Mouse (Mus musculus) lung, embryonic 15.5 days (tissue): Measurements from ENCODE around the gene Fntb. TPM values are rescaled to one million over a fixed set of nuclear protein-coding genes. Genes with fewer than 3 reads are reported as not detected.

Experiments used
- ATAC-seq: fragments of 200-750 bp; cut with Nextera tagmentation; 2 replicates; pipeline ENCODE4 v1.8.0; 2017; ENCODE audit warnings: moderate number of reproducible peaks, borderline replicate concordance; ENCODE audit not compliant: low FRiP score, low TSS enrichment; ENCODE audit errors: extremely low read depth
- H3K27ac ChIP-seq: fragments of 300-500 bp; sonication (generic); 2 replicates; pipeline ENCODE4 v1.5.1; 2015; ENCODE audit warnings: moderate library complexity, mild to moderate bottlenecking, inconsistent platforms
- H3K27me3 ChIP-seq: fragments of 300-500 bp; sonication (generic); 2 replicates; pipeline ENCODE4 v1.6.1; 2015; ENCODE audit warnings: inconsistent platforms
- H3K36me3 ChIP-seq: fragments of 300-500 bp; sonication (generic); 2 replicates; pipeline ENCODE4 v1.6.1; 2015; ENCODE audit warnings: inconsistent platforms
- H3K4me1 ChIP-seq: fragments of 300-500 bp; sonication (generic); 2 replicates; pipeline ENCODE4 v1.6.1; 2015; ENCODE audit warnings: inconsistent platforms
- H3K4me2 ChIP-seq: fragments of 300-500 bp; sonication (generic); 2 replicates; pipeline ENCODE4 v1.6.1; 2015; ENCODE audit warnings: inconsistent platforms, mild to moderate bottlenecking, moderate library complexity
- H3K4me3 ChIP-seq: fragments of 300-500 bp; sonication (generic); 2 replicates; pipeline ENCODE4 v1.5.1; 2015; ENCODE audit warnings: mild to moderate bottlenecking, inconsistent platforms
- H3K9ac ChIP-seq: fragments of 300-500 bp; sonication (generic); 2 replicates; pipeline ENCODE4 v1.6.1; 2015; ENCODE audit warnings: inconsistent platforms
- H3K9me3 ChIP-seq: fragments of 300-500 bp; sonication (generic); 2 replicates; pipeline ENCODE4 v1.6.1; 2016; ENCODE audit warnings: inconsistent platforms
- WGBS: fragments of 180-500 bp; shearing (Covaris S2); methylation state at CpG from one replicate; pipeline ENCODE4 v1.1.7; 2015; 5-methylcytosine and 5-hydroxymethylcytosine counted together
- polyA plus RNA-seq: library from polyadenylated mRNA; unstranded; fragments of >200 nt; fragmentation: Nextera tagmentation; extraction: Ambion mirVana; gene quantifications from 2 replicates; pipeline ENCODE4 v1.2.1, GENCODE M21; 2015

Fntb gene
- polyA plus RNA-seq, 1 experiment from 2014 or later: 37.8 TPM

DNA sequence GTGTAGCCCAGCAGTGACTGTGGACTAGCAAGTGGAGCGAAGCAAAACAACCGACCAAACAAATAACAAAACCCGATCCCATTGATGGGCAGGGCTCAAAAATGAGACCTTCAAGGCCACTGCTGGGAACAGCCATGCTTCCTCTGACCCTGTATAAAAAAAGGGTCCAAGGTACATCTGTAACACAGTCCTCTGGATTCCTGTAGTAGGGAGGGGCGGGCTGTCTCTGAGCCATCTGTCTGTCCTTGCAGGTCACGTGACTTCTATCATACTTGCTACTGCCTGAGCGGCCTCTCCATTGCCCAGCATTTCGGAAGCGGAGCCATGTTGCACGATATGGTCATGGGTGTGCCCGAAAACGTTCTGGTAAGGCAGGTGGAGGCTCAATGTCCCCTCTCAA is 150.8 kb downstream of the Fntb start:
- no peak overlapping the region for H3K4me3 ChIP-seq
- H3K4me2 ChIP-seq: no peak overlapping the region
- WGBS: 94% methylated on average over 11 of the region's 11 CpGs
- no peak overlapping the region for H3K27ac ChIP-seq
- no peaks in the 10 kb centered on the region for H3K27me3 ChIP-seq
- ATAC-seq: no peak
- no peaks in the 10 kb centered on the region for H3K9me3 ChIP-seq
- H3K4me1 ChIP-seq: no peaks in the 10 kb centered on the region
- no peak overlapping the region for H3K9ac ChIP-seq
- 0 out of 2 replicates have a peak, but pooled peaks cover 8% of the 10 kb centered on the region for H3K36me3 ChIP-seq

DNA sequence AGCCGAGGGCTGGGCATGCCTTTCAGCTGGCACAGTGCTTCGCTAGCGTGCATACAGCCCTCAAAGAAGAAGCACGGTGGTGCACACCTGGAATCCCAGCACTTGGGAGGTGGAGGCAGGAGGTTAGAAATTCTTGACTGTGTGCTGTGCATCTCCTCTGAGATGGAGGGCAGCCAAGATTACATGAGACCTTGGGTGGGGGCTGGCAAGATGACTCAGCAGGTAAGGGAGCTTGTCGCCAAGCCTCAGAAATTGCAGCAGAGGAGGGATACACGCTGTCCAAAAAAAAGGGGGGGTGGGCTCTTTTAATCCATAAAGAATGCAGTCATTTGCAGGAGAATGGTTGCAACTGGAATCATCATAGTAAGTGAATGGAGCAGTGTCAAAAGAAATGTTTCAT is 152.7 kb downstream of the Fntb start:
- no peak overlapping the region for H3K4me3 ChIP-seq
- no peaks in the 10 kb centered on the region for H3K9me3 ChIP-seq
- H3K9ac ChIP-seq: no peak overlapping the region
- no peaks in the 10 kb centered on the region for H3K27me3 ChIP-seq
- WGBS: 83% methylated on average over 6 of the region's 6 CpGs
- no peak for ATAC-seq
- no peaks in the 10 kb centered on the region for H3K4me1 ChIP-seq
- H3K4me2 ChIP-seq: no peak overlapping the region
- no peak overlapping the region for H3K27ac ChIP-seq
- 0 out of 2 replicates have a peak, but pooled peaks cover 4% of the 10 kb centered on the region for H3K36me3 ChIP-seq

DNA sequence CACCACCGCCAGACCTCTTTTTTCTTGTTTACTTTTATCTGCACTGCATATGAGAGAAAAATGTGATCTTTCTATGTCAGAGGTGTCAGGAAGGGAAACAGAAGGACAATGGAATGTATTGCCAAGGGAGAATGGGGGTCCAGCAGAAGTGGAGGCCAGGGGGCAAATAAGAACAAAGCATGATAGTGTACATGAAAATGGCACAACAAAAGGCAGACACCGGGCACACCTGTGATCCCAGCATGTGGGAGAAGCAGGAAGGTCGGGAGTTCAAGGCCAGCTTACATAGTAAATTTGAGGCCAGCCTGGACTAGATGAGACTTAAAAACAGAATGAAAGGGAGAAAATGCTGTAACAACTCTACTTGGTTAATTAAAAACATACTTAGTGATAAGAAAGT is 153.5 kb downstream of the Fntb start:
- Histone ChIP-seq H3K4me2 (no peak overlapping the region), H3K9me3 (no peaks in the 10 kb centered on the region), H3K27me3 (no peaks in the 10 kb centered on the region), H3K4me1 (no peaks in the 10 kb centered on the region), H3K27ac (no peak overlapping the region), H3K4me3 (no peak overlapping the region), H3K36me3 (0 out of 2 replicates have a peak, but pooled peaks cover 4% of the 10 kb centered on the region), H3K9ac (no peak overlapping the region)
- 54% methylated on average over 3 of the region's 3 CpGs for WGBS
- no peak for ATAC-seq

DNA sequence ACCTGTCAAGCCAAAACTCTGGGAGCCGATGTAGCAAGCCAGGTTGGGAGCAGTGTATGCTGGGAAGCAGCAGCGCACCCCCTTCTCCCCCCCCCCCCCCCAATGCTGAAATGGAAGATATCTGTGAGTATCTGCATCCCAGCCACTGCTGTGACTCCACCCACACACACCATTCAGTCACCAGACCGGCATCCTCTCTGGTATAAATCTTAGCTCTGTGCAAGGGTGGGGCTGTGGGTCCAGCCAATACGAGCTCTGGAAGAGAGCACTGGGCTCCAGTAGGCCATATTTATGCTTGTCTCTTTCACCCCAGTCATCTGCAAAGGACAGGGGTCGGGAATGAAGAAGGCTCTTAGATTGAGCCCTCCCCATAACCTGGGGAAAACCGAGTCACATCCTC is 155.0 kb downstream of the Fntb start:
- Histone ChIP-seq H3K36me3 (0 out of 2 replicates have a peak, but pooled peaks cover 4% of the 10 kb centered on the region), H3K9me3 (no peaks in the 10 kb centered on the region), H3K9ac (no peak overlapping the region), H3K27ac (no peak overlapping the region), H3K4me3 (no peak overlapping the region), H3K27me3 (no peaks in the 10 kb centered on the region), H3K4me2 (no peak overlapping the region), H3K4me1 (no peaks in the 10 kb centered on the region)
- ATAC-seq: no peak
- WGBS: 68% methylated on average over 6 of the region's 6 CpGs

DNA sequence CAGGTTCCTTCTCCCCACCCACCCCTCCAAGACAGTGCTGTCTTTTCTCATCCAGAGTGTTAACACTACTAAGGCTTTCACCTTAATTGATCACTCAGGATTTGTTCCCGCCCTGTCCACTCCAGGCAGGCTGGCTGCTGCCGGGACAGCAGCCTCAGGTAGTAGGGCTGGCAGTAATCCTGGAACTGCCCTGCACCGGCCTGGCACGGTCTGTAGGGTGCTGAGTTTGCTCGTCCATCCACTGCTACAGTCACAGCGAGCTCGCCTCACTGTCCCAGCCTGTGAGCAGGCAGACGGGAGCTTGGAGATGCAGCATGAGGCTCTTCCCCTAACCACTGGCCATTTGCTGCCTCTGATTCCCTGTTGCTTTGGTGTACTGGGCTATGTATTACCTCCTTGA is 155.6 kb downstream of the Fntb start:
- no peaks in the 10 kb centered on the region for H3K4me1 ChIP-seq
- H3K36me3 ChIP-seq: 0 out of 2 replicates have a peak, but pooled peaks cover 4% of the 10 kb centered on the region
- no peaks in the 10 kb centered on the region for H3K27me3 ChIP-seq
- ATAC-seq: no peak
- WGBS: 82% methylated on average over 8 of the region's 8 CpGs
- no peak overlapping the region for H3K4me3 ChIP-seq
- no peaks in the 10 kb centered on the region for H3K9me3 ChIP-seq
- H3K9ac ChIP-seq: no peak overlapping the region
- no peak overlapping the region for H3K4me2 ChIP-seq
- H3K27ac ChIP-seq: no peak overlapping the region

DNA sequence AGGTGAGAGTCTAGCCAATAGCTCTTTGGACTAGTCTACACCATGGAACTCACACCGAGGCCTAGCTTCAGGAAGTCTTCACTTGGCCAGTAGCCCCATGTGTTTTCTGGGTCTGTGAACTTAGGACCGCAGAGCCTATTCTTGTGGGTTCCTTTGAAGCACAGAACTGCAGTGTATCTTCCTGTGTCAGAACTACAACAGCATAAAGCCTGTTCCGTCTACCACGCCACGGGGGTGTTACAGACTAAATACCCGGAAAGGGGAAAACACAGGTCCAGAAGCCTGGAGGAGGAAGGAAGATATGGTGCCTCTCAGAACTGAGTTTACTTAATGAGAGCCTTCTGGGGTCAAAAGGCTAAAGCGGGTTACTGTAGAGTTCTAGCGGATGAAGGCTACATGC is 157.7 kb downstream of the Fntb start:
- H3K27ac ChIP-seq: no peak overlapping the region
- no peaks in the 10 kb centered on the region for H3K4me1 ChIP-seq
- H3K27me3 ChIP-seq: no peaks in the 10 kb centered on the region
- H3K4me3 ChIP-seq: no peak overlapping the region
- H3K4me2 ChIP-seq: no peak overlapping the region
- 0 out of 2 replicates have a peak, but pooled peaks cover 4% of the 10 kb centered on the region for H3K36me3 ChIP-seq
- 77% methylated on average over 8 of the region's 8 CpGs for WGBS
- H3K9ac ChIP-seq: no peak overlapping the region
- no peak for ATAC-seq
- no peaks in the 10 kb centered on the region for H3K9me3 ChIP-seq

DNA sequence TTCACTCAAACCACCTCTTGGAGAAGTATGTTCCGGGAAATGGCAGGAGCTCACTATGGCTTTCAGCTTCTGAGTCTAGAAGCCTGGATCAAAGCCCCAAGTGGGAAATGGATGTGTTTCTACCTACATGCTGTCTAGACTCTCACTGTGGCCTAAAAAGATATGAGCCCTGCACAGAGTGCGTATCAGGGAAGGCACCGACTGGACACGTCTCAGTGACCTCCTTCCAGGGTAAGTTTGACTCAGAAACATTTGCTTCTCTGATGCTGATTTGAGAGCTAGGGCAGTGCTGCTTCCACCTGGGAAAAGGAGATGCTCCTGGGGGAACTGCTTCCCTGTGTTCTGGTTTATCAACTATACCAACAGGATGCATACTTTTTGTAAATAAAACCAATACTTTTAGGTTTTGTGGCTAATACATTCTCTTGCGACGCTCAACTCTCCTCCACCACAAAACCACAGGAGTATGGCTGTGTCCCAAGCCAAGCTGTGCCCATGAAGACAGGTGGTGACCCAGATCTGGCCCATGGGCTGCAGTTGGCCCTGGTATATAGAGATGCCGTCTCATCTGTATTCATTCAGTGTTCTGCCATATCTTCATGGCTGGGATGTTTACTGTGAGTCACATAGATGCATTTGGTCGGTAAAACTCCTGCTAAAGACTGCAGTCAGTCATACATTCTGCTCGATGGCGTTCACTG is 159.7 kb downstream of the Fntb start:
- no peak for ATAC-seq
- 85% methylated on average over 10 of the region's 10 CpGs for WGBS
- Histone ChIP-seq H3K27me3 (no peaks in the 10 kb centered on the region), H3K4me3 (no peak overlapping the region), H3K4me2 (no peak overlapping the region), H3K36me3 (0 out of 2 replicates have a peak, but pooled peaks cover 4% of the 10 kb centered on the region), H3K27ac (no peak overlapping the region), H3K9ac (no peak overlapping the region), H3K4me1 (no peaks in the 10 kb centered on the region), H3K9me3 (no peaks in the 10 kb centered on the region)

DNA sequence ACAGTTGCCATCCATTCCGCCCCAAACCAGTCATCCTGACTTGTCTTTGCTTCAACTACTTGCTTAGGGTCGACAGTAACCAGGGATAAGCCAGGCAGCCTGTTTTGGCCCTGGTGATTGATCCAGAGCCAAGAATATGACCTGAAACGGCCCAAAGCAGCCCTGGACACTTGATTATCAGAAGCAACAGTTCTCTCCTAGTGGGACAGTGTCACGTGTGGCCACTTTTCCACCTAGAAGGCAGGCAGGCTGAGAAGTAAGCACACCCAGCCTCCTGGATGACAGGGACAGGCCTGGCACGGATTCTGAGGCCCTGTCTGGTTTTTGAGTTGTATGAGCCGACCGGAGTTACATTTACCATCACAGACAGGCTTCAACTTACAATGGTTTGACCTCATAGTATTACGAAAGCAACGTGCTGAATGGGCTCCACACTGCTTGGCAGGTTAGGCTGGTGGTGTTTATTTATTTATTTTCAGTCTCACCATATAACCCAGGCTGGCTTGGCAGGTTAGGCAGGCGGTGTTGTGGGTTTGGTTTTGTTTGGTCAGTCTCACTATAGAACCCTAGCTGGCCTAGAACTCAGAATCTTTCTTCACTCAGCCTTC is 161.1 kb downstream of the Fntb start:
- Histone ChIP-seq H3K36me3 (no peaks in the 10 kb centered on the region), H3K9ac (no peak overlapping the region), H3K27ac (no peak overlapping the region), H3K27me3 (no peaks in the 10 kb centered on the region), H3K9me3 (no peaks in the 10 kb centered on the region), H3K4me3 (no peak overlapping the region), H3K4me1 (no peaks in the 10 kb centered on the region), H3K4me2 (no peak overlapping the region)
- ATAC-seq: no peak
- 62% methylated on average over 10 of the region's 10 CpGs for WGBS

DNA sequence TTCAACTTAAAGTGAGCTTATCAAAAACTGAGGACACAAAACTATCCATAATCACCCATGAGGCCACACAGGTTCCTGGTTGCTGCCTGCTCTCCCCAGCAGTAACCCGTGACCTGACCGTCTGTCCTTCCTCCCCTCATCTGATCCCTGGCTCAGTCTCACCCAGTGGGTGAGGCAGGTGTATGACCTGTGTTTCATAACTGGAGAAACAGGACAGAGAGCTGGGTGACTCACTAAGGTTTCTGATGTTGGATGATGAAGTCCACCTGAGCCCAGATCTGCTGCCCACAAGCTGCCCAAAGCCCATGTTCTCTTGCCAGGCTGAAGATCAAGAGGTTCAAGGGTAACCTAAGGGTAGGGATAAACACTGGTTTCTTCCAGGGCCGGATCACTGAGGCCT is 161.6 kb downstream of the Fntb start:
- 69% methylated on average over 3 of the region's 3 CpGs for WGBS
- Histone ChIP-seq H3K27me3 (no peaks in the 10 kb centered on the region), H3K4me1 (no peaks in the 10 kb centered on the region), H3K27ac (no peak overlapping the region), H3K36me3 (no peaks in the 10 kb centered on the region), H3K9me3 (no peaks in the 10 kb centered on the region), H3K9ac (no peak overlapping the region), H3K4me3 (no peak overlapping the region), H3K4me2 (no peak overlapping the region)
- no peak for ATAC-seq

DNA sequence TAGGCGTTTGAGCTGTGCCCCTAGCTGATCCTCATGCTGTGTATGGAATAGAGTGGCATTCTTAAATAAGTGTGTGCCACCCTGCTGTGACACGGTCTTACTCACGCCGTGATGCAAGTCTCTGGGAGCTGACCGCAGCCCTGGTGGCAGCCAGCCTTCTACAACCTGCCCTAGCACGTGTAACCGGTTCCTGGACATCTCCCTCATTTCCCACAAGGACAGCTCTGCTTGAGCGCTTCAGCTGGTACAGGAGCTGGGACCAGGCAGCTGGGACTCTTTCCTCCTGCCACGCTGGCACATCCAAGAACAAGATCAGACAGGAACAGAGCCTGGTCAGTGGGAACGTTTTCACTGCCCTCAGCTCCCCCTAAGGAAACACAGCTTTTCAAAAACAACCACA is 162.2 kb downstream of the Fntb start:
- WGBS: 64% methylated on average over 10 of the region's 10 CpGs
- no peak for ATAC-seq
- Histone ChIP-seq H3K9me3 (no peaks in the 10 kb centered on the region), H3K4me2 (no peak overlapping the region), H3K4me3 (no peak overlapping the region), H3K36me3 (no peaks in the 10 kb centered on the region), H3K27me3 (no peaks in the 10 kb centered on the region), H3K27ac (no peak overlapping the region), H3K9ac (no peak overlapping the region), H3K4me1 (no peaks in the 10 kb centered on the region)

DNA sequence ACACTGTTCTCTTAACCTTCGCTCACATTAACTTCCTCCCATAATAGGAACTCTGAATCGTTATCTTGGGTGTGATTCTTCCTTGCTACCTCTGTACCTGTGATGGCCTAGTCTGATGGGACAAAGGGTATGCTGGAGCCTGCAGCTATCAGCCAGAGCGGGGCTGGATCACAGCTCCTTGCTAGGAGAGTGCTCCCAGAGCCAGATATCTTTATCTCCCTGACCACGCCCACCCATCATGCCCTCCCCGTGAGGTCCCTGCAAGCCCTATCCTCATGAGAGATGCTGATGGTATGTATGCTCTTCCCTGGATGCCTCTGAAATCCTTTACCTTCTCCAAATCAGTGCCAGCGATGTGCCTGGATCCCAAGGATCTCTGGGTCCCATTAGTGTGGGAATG is 164.8 kb downstream of the Fntb start:
- H3K36me3 ChIP-seq: 0 out of 2 replicates have a peak, but pooled peaks cover 3% of the 10 kb centered on the region
- no peak overlapping the region for H3K4me3 ChIP-seq
- no peak overlapping the region for H3K9ac ChIP-seq
- H3K4me2 ChIP-seq: no peak overlapping the region
- ATAC-seq: no peak
- no peaks in the 10 kb centered on the region for H3K27me3 ChIP-seq
- no peak overlapping the region for H3K27ac ChIP-seq
- H3K4me1 ChIP-seq: no peaks in the 10 kb centered on the region
- H3K9me3 ChIP-seq: no peaks in the 10 kb centered on the region
- WGBS: 54% methylated on average over 6 of the region's 6 CpGs
